Mouse (Mus musculus): ENCODE measurements around the gene Lepr. TPM values are rescaled to one million over a fixed set of nuclear protein-coding genes. Genes with fewer than 3 reads are reported as not detected.

Lepr gene
- polyA plus RNA-seq (2014; fragmentation: Nextera tagmentation; extraction: Ambion mirVana), result 0.43 and 0.91 TPM in 2 replicates

GRCm38 (mm10) chr4:101717367-101718121, at the start of gene Lepr:
Gene Lepr (plus strand): TSS chr4:101717404.
- H3K27me3 ChIP-seq (replicated peaks; ENCODE audit: control insufficient read depth, insufficient read depth, low read length), result peaks cover 23% of the 10 kb centered on the region
- H3K9me3 ChIP-seq (ENCODE audit: control insufficient read depth, low read length), result no peaks in the 10 kb centered on the region
- no peak within 1 kb of the TSS for H3K27ac ChIP-seq (ENCODE audit: low read depth, low read length)
- peak; percentile 39 for DNase-seq (ENCODE audit: low spot score)
- H3K9ac ChIP-seq (ENCODE audit: low read depth, low read length), result no peak within 1 kb of the TSS; the same call in 1 of the 2 replicates
- no peaks in the 10 kb centered on the region for H3K36me3 ChIP-seq (ENCODE audit: control insufficient read depth, insufficient read depth, low read length)
- no peaks in the 10 kb centered on the region; the same call in 1 of the 2 replicates for H3K4me1 ChIP-seq (replicated peaks; ENCODE audit: control insufficient read depth, insufficient read depth, low read length)
- ATAC-seq (replicated peaks; ENCODE audit: low FRiP score), result no peak
- H3K4me3 ChIP-seq (ENCODE audit: low read depth, low read length), result peak within 1 kb of the TSS; percentile 45
- WGBS, result 2% methylated on average over 50 of the region's 50 CpGs
- H3K4me2 ChIP-seq, result peak within 1 kb of the TSS; percentile 76

GRCm38 (mm10) chr4:101669161-101669560, 48.0 kb upstream of the Lepr start:
- no peaks in the 10 kb centered on the region for H3K36me3 ChIP-seq (ENCODE audit: control insufficient read depth, insufficient read depth, low read length)
- H3K27me3 ChIP-seq (replicated peaks; ENCODE audit: control insufficient read depth, insufficient read depth, low read length), result no peaks in the 10 kb centered on the region
- no peaks in the 10 kb centered on the region for H3K4me1 ChIP-seq (replicated peaks; ENCODE audit: control insufficient read depth, insufficient read depth, low read length)
- DNase-seq (ENCODE audit: low spot score), result no peak
- H3K4me3 ChIP-seq (ENCODE audit: low read depth, low read length), result no peak overlapping the region
- WGBS, result 77% methylated on average over 5 of the region's 5 CpGs
- no peak overlapping the region for H3K4me2 ChIP-seq
- no peaks in the 10 kb centered on the region for H3K9me3 ChIP-seq (ENCODE audit: control insufficient read depth, low read length)
- no peak overlapping the region for H3K9ac ChIP-seq (ENCODE audit: low read depth, low read length)
- H3K27ac ChIP-seq (ENCODE audit: low read depth, low read length), result no peak overlapping the region
- no peak for ATAC-seq (replicated peaks; ENCODE audit: low FRiP score)

DNA sequence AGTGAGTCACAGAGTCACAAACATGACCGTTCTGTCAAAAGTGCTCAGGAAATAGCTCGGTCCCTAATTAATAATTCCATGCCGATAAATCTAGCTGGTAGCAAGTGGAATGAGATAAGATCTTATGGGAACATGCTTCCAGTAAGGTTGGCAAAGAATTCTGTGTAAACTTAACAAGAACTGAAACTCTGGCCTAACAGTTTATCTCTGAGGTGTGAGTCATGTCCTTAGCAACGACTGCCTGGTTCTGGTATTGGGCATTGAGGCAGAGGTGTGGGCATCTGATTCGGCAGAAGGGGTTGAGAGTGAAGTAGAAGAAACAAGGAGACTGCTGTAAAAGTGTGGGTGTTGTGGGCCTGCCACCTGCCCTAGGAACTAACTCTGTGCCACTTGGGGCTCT, 47.4 kb upstream of the Lepr start:
- no peak overlapping the region for H3K4me3 ChIP-seq (ENCODE audit: low read depth, low read length)
- no peaks in the 10 kb centered on the region for H3K27me3 ChIP-seq (replicated peaks; ENCODE audit: control insufficient read depth, insufficient read depth, low read length)
- no peak for ATAC-seq (replicated peaks; ENCODE audit: low FRiP score)

GRCm38 (mm10) chr4:101674790-101675189, 42.4 kb upstream of the Lepr start:
- Histone ChIP-seq H3K4me3 (ENCODE audit: low read depth, low read length) (no peak overlapping the region), H3K4me2 (no peak overlapping the region), H3K4me1 (replicated peaks; ENCODE audit: control insufficient read depth, insufficient read depth, low read length) (no peaks in the 10 kb centered on the region), H3K36me3 (ENCODE audit: control insufficient read depth, insufficient read depth, low read length) (no peaks in the 10 kb centered on the region), H3K9ac (ENCODE audit: low read depth, low read length) (no peak overlapping the region), H3K27me3 (replicated peaks; ENCODE audit: control insufficient read depth, insufficient read depth, low read length) (no peaks in the 10 kb centered on the region), H3K27ac (ENCODE audit: low read depth, low read length) (no peak overlapping the region), H3K9me3 (ENCODE audit: control insufficient read depth, low read length) (no peaks in the 10 kb centered on the region)
- DNase-seq (ENCODE audit: low spot score) (no peak), ATAC-seq (replicated peaks; ENCODE audit: low FRiP score) (no peak)
- WGBS, result 68% methylated on average over 5 of the region's 5 CpGs

More for the DNA sequence above, 47.4 kb upstream of the Lepr start:
- no peak overlapping the region for H3K27ac ChIP-seq (ENCODE audit: low read depth, low read length)
- WGBS, result 82% methylated on average over 5 of the region's 5 CpGs
- no peak overlapping the region for H3K4me2 ChIP-seq
- no peaks in the 10 kb centered on the region for H3K4me1 ChIP-seq (replicated peaks; ENCODE audit: control insufficient read depth, insufficient read depth, low read length)
- H3K9ac ChIP-seq (ENCODE audit: low read depth, low read length), result no peak overlapping the region
- no peak for DNase-seq (ENCODE audit: low spot score)
- no peaks in the 10 kb centered on the region for H3K9me3 ChIP-seq (ENCODE audit: control insufficient read depth, low read length)
- no peaks in the 10 kb centered on the region for H3K36me3 ChIP-seq (ENCODE audit: control insufficient read depth, insufficient read depth, low read length)

GRCm38 (mm10) chr4:101675726-101676125, 41.5 kb upstream of the Lepr start:
- H3K9me3 ChIP-seq (ENCODE audit: control insufficient read depth, low read length), result no peaks in the 10 kb centered on the region
- H3K36me3 ChIP-seq (ENCODE audit: control insufficient read depth, insufficient read depth, low read length), result no peaks in the 10 kb centered on the region
- DNase-seq (ENCODE audit: low spot score) (no peak), ATAC-seq (replicated peaks; ENCODE audit: low FRiP score) (no peak)
- 73% methylated on average over 4 of the region's 4 CpGs for WGBS
- H3K4me1 ChIP-seq (replicated peaks; ENCODE audit: control insufficient read depth, insufficient read depth, low read length), result no peaks in the 10 kb centered on the region
- H3K4me2 ChIP-seq, result no peak overlapping the region
- no peaks in the 10 kb centered on the region for H3K27me3 ChIP-seq (replicated peaks; ENCODE audit: control insufficient read depth, insufficient read depth, low read length)
- H3K27ac ChIP-seq (ENCODE audit: low read depth, low read length), result no peak overlapping the region
- H3K4me3 ChIP-seq (ENCODE audit: low read depth, low read length), result no peak overlapping the region
- H3K9ac ChIP-seq (ENCODE audit: low read depth, low read length), result no peak overlapping the region

- H3K9me3 ChIP-seq (ENCODE audit: control insufficient read depth, low read length), result no peaks in the 10 kb centered on the region
- no peak overlapping the region for H3K4me2 ChIP-seq
- no peak overlapping the region for H3K4me3 ChIP-seq (ENCODE audit: low read depth, low read length)
- H3K27me3 ChIP-seq (replicated peaks; ENCODE audit: control insufficient read depth, insufficient read depth, low read length), result no peaks in the 10 kb centered on the region
- no peak overlapping the region for H3K9ac ChIP-seq (ENCODE audit: low read depth, low read length)
- no peak for DNase-seq (ENCODE audit: low spot score)
- H3K36me3 ChIP-seq (ENCODE audit: control insufficient read depth, insufficient read depth, low read length), result no peaks in the 10 kb centered on the region
- H3K27ac ChIP-seq (ENCODE audit: low read depth, low read length), result no peak overlapping the region
- H3K4me1 ChIP-seq (replicated peaks; ENCODE audit: control insufficient read depth, insufficient read depth, low read length), result no peaks in the 10 kb centered on the region
- 79% methylated on average over 4 of the region's 4 CpGs for WGBS
- no peak for ATAC-seq (replicated peaks; ENCODE audit: low FRiP score)
Measured at GRCm38 (mm10) chr4:101682620-101683019, 34.6 kb upstream of the Lepr start.

- H3K4me1 ChIP-seq (replicated peaks; ENCODE audit: control insufficient read depth, insufficient read depth, low read length), result no peaks in the 10 kb centered on the region
- H3K27ac ChIP-seq (ENCODE audit: low read depth, low read length), result no peak overlapping the region
- ATAC-seq (replicated peaks; ENCODE audit: low FRiP score) (no peak), DNase-seq (ENCODE audit: low spot score) (no peak)
- H3K9ac ChIP-seq (ENCODE audit: low read depth, low read length), result no peak overlapping the region
- H3K36me3 ChIP-seq (ENCODE audit: control insufficient read depth, insufficient read depth, low read length), result no peaks in the 10 kb centered on the region
- 72% methylated on average over 3 of the region's 3 CpGs for WGBS
- H3K9me3 ChIP-seq (ENCODE audit: control insufficient read depth, low read length), result no peaks in the 10 kb centered on the region
- no peaks in the 10 kb centered on the region for H3K27me3 ChIP-seq (replicated peaks; ENCODE audit: control insufficient read depth, insufficient read depth, low read length)
- no peak overlapping the region for H3K4me2 ChIP-seq
- H3K4me3 ChIP-seq (ENCODE audit: low read depth, low read length), result no peak overlapping the region
Measured at GRCm38 (mm10) chr4:101683086-101683485, 34.1 kb upstream of the Lepr start.

DNA sequence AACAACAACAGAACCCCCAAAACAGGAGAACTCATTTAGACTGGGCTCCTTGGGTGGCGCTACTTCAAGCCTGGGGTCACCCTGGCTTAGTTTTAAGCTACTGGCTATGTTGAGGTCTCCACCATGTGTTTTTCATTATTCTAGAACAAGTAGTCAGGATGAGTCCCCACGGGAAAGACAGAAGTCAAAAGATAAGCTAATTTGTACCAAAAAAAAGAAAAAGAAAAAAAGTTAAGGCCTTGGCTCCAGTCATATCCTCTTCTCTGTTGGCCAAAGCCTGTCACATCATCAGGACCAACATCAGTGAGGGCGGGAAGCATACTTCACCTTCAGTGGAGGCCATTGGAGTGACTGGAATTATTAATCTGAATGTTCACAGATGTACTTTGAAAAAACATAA, 32.4 kb upstream of the Lepr start:
- H3K4me2 ChIP-seq, result no peak overlapping the region
- WGBS, result 80% methylated on average over 3 of the region's 3 CpGs
- no peak for DNase-seq (ENCODE audit: low spot score)
- no peak for ATAC-seq (replicated peaks; ENCODE audit: low FRiP score)
- no peaks in the 10 kb centered on the region for H3K36me3 ChIP-seq (ENCODE audit: control insufficient read depth, insufficient read depth, low read length)
- no peak overlapping the region for H3K9ac ChIP-seq (ENCODE audit: low read depth, low read length)
- H3K4me1 ChIP-seq (replicated peaks; ENCODE audit: control insufficient read depth, insufficient read depth, low read length), result no peaks in the 10 kb centered on the region
- H3K27me3 ChIP-seq (replicated peaks; ENCODE audit: control insufficient read depth, insufficient read depth, low read length), result no peaks in the 10 kb centered on the region
- H3K9me3 ChIP-seq (ENCODE audit: control insufficient read depth, low read length), result no peaks in the 10 kb centered on the region
- no peak overlapping the region for H3K4me3 ChIP-seq (ENCODE audit: low read depth, low read length)
- H3K27ac ChIP-seq (ENCODE audit: low read depth, low read length), result no peak overlapping the region

DNA sequence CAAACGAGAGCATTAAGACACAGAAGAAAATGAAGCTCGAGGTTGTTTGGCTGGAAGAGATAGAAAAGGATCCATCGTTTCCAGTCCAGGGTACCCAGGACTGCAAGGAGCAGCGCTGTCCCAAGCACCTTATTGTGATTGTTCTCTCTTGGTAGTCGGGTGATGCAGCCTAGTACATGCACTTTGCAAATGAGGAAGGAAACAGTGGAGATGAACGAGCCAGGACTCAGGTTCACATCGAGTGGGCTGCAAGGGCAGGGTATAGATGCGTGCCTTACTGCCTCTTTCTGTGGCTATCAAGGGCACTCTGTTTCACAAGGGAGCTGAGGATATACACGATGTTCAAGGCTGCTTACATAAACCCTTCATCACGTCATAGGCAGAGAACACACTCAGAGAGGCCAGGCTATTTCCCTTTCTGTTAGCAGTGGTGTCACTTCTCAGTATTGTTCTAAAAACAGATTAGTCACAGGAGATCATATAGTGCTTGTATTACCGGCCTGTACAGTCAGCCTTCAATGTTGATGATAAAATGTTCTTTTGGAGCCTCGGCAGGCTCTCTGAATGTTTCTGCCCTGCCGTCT, 30.9 kb upstream of the Lepr start:
- Histone ChIP-seq H3K4me3 (ENCODE audit: low read depth, low read length) (no peak overlapping the region), H3K4me2 (no peak overlapping the region), H3K36me3 (ENCODE audit: control insufficient read depth, insufficient read depth, low read length) (no peaks in the 10 kb centered on the region), H3K4me1 (replicated peaks; ENCODE audit: control insufficient read depth, insufficient read depth, low read length) (no peaks in the 10 kb centered on the region), H3K27ac (ENCODE audit: low read depth, low read length) (no peak overlapping the region), H3K9ac (ENCODE audit: low read depth, low read length) (no peak overlapping the region), H3K27me3 (replicated peaks; ENCODE audit: control insufficient read depth, insufficient read depth, low read length) (no peaks in the 10 kb centered on the region), H3K9me3 (ENCODE audit: control insufficient read depth, low read length) (no peaks in the 10 kb centered on the region)
- DNase-seq (ENCODE audit: low spot score) (no peak), ATAC-seq (replicated peaks; ENCODE audit: low FRiP score) (no peak)
- 61% methylated on average over 13 of the region's 13 CpGs for WGBS

All from liver, embryonic 11.5 days (tissue).